Mouse (Mus musculus) embryonic fibroblast, embryonic 13.5 days (primary cell): ENCODE measurements at regions not wholly inside any gene's neighbourhood (a gene's known extent, or its start where the extent isn't known, plus 50 kb on each side); places are given as distances from the start of the nearest gene placed in this dataset.

ENCODE experiments used
- H3K27ac ChIP-seq: 2 replicates; pipeline ENCODE4 v1.5.1; 2012; ENCODE audit warnings: low read length, control low read depth, inconsistent platforms; ENCODE audit not compliant: insufficient read depth
- H3K4me1 ChIP-seq: 2 replicates; pipeline ENCODE4 v1.6.1; 2011; ENCODE audit warnings: low read length; ENCODE audit not compliant: control insufficient read depth, insufficient read depth
- H3K4me3 ChIP-seq: 2 replicates; pipeline ENCODE4 v1.5.1; 2011; ENCODE audit warnings: mild to moderate bottlenecking, control low read depth, low read length; ENCODE audit not compliant: insufficient read depth
- CTCF ChIP-seq: IDR thresholded peaks from 2 replicates; pipeline ENCODE4 v1.5.1; 2011; ENCODE audit warnings: mild to moderate bottlenecking, control low read depth, low read length, moderate library complexity, borderline replicate concordance; ENCODE audit not compliant: insufficient read depth
- POLR2A ChIP-seq: IDR thresholded peaks from 2 replicates; pipeline ENCODE4 v1.6.1; 2011; ENCODE audit warnings: low read depth, mild to moderate bottlenecking, control low read depth, low read length, moderate library complexity

GRCm38 (mm10) chr4:55768325-55768724 lies 236.1 kb upstream of the Klf4 start:
- TF ChIP-seq CTCF (no peak), POLR2A (no peak)
- Histone ChIP-seq H3K4me3 (no peak overlapping the region), H3K27ac (no peak overlapping the region), H3K4me1 (no peaks in the 10 kb centered on the region; the same call in 1 of the 2 replicates)

- Histone ChIP-seq H3K4me3 (no peak overlapping the region), H3K4me1 (no peaks in the 10 kb centered on the region; the same call in 1 of the 2 replicates), H3K27ac (no peak overlapping the region)
- TF ChIP-seq POLR2A (no peak), CTCF (no peak)
Measured at GRCm38 (mm10) chr4:55767133-55767532, 234.9 kb upstream of the Klf4 start.

GRCm38 (mm10) chr4:55765780-55766179 lies 233.5 kb upstream of the Klf4 start:
- no peak for TF ChIP-seq POLR2A
- TF ChIP-seq CTCF, result no peak
- Histone ChIP-seq H3K4me3 (no peak overlapping the region), H3K27ac (no peak overlapping the region), H3K4me1 (0 out of 2 replicates have a peak, but pooled peaks cover 5% of the 10 kb centered on the region)

- Histone ChIP-seq H3K27ac (no peak overlapping the region), H3K4me3 (no peak overlapping the region), H3K4me1 (0 out of 2 replicates have a peak, but pooled peaks cover 5% of the 10 kb centered on the region)
- TF ChIP-seq POLR2A (no peak), CTCF (no peak)
Measured at GRCm38 (mm10) chr4:55763112-55763511, 230.8 kb upstream of the Klf4 start.

- Histone ChIP-seq H3K4me1 (0 out of 2 replicates have a peak, but pooled peaks cover 5% of the 10 kb centered on the region), H3K27ac (no peak overlapping the region), H3K4me3 (no peak overlapping the region)
- TF ChIP-seq CTCF, result no peak
- TF ChIP-seq POLR2A, result no peak
Measured at GRCm38 (mm10) chr4:55762389-55762788, 230.1 kb upstream of the Klf4 start.

GRCm38 (mm10) chr4:55757148-55757927 lies 225.1 kb upstream of the Klf4 start:
- no peak overlapping the region for H3K27ac ChIP-seq
- H3K4me1 ChIP-seq, result 0 out of 2 replicates have a peak, but pooled peaks cover 5% of the 10 kb centered on the region
- no peak overlapping the region for H3K4me3 ChIP-seq
- TF ChIP-seq CTCF, result no peak
- no peak for TF ChIP-seq POLR2A

- Histone ChIP-seq H3K27ac (no peak overlapping the region), H3K4me1 (no peaks in the 10 kb centered on the region), H3K4me3 (no peak overlapping the region)
- TF ChIP-seq CTCF (no peak), POLR2A (no peak)
Measured at GRCm38 (mm10) chr4:55749949-55750600, 217.8 kb upstream of the Klf4 start.

- Histone ChIP-seq H3K27ac (no peak overlapping the region), H3K4me3 (no peak overlapping the region), H3K4me1 (no peaks in the 10 kb centered on the region; the same call in 1 of the 2 replicates)
- TF ChIP-seq POLR2A (no peak), CTCF (no peak)
Measured at GRCm38 (mm10) chr4:55741355-55741754, 209.1 kb upstream of the Klf4 start.

- Histone ChIP-seq H3K4me1 (peaks cover 5% of the 10 kb centered on the region), H3K4me3 (no peak overlapping the region), H3K27ac (no peak overlapping the region)
- TF ChIP-seq CTCF (no peak), POLR2A (no peak)
Measured at GRCm38 (mm10) chr4:55740062-55740461, 207.8 kb upstream of the Klf4 start.

GRCm38 (mm10) chr4:55738714-55739113 lies 206.4 kb upstream of the Klf4 start:
- Histone ChIP-seq H3K4me1 (peaks cover 17% of the 10 kb centered on the region), H3K4me3 (no peak overlapping the region), H3K27ac (no peak overlapping the region)
- TF ChIP-seq POLR2A, result no peak
- TF ChIP-seq CTCF, result no peak
